Mouse (Mus musculus) heart, embryonic 14.5 days (tissue): Measurements from ENCODE around the gene Tspo. TPM values are rescaled to one million over a fixed set of nuclear protein-coding genes. Genes with fewer than 3 reads are reported as not detected.

Experiments
- ATAC-seq: fragments of 200-750 bp; cut with Nextera tagmentation; 2 replicates; pipeline ENCODE4 v1.8.0; 2017; ENCODE audit warnings: low read depth, moderate TSS enrichment; ENCODE audit not compliant: insufficient number of reproducible peaks, insufficient read depth, low FRiP score
- H3K27ac ChIP-seq, 2 experiments: fragments of 200-500 bp in 1 of 2; fragments of 300-500 bp in 1 of 2; sonication (generic) in 1 of 2; replicated peaks in 1 of 2; 2 replicates each; pipeline ENCODE4 v1.5.1; 2012 to 2014; ENCODE audit warnings: low read depth in 2 of 2, low read length in 2 of 2, control low read depth in 1 of 2, mild to moderate bottlenecking in 1 of 2, mixed read lengths in 1 of 2; ENCODE audit not compliant: control insufficient read depth in 1 of 2, insufficient read depth in 1 of 2
- H3K27me3 ChIP-seq: fragments of 300-500 bp; sonication (generic); 2 replicates; pipeline ENCODE4 v1.6.1; 2014; ENCODE audit warnings: mild to moderate bottlenecking, low read length, control low read depth; ENCODE audit not compliant: control insufficient read depth, insufficient read depth
- H3K36me3 ChIP-seq: fragments of 300-500 bp; sonication (generic); 2 replicates; pipeline ENCODE4 v1.6.1; 2014; ENCODE audit warnings: mild to moderate bottlenecking, control low read depth, low read length, mixed read lengths; ENCODE audit not compliant: control insufficient read depth, insufficient read depth
- H3K4me1 ChIP-seq, 2 experiments: fragments of 200-500 bp in 1 of 2; fragments of 300-500 bp in 1 of 2; sonication (generic) in 1 of 2; 2 replicates each; pipeline ENCODE4 v1.6.1; 2012 to 2014; ENCODE audit warnings: low read length in 2 of 2, control low read depth in 1 of 2, mixed read lengths in 1 of 2; ENCODE audit not compliant: control insufficient read depth in 2 of 2, insufficient read depth in 2 of 2
- H3K4me2 ChIP-seq: fragments of 300-500 bp; sonication (generic); 2 replicates; pipeline ENCODE4 v1.6.1; 2014; ENCODE audit warnings: mild to moderate bottlenecking, low read length
- H3K4me3 ChIP-seq, 2 experiments: fragments of 200-500 bp in 1 of 2; fragments of 300-500 bp in 1 of 2; sonication (generic) in 1 of 2; 2 replicates each; pipeline ENCODE4 v1.5.1; 2012 to 2014; ENCODE audit warnings: low read length in 2 of 2, mild to moderate bottlenecking in 2 of 2, control low read depth in 1 of 2, low read depth in 1 of 2, moderate library complexity in 1 of 2; ENCODE audit not compliant: control insufficient read depth in 1 of 2, insufficient read depth in 1 of 2
- H3K9ac ChIP-seq: fragments of 300-500 bp; sonication (generic); 2 replicates; pipeline ENCODE4 v1.6.1; 2014; ENCODE audit warnings: mild to moderate bottlenecking, low read length
- H3K9me3 ChIP-seq: fragments of 300-500 bp; sonication (generic); 2 replicates; pipeline ENCODE4 v1.6.1; 2016; ENCODE audit warnings: low read length, control low read depth; ENCODE audit not compliant: control insufficient read depth
- WGBS: fragments of 180-500 bp; shearing (Covaris S2); extraction: QIAGEN DNeasy Blood & Tissue Kit; methylation state at CpG from one replicate; pipeline ENCODE4 v1.1.7; 2014; 5-methylcytosine and 5-hydroxymethylcytosine counted together
- polyA plus RNA-seq: library from polyadenylated mRNA; unstranded; fragments of >200 nt; fragmentation: Nextera tagmentation; extraction: Ambion mirVana; gene quantifications from 2 replicates; pipeline ENCODE4 v1.2.1, GENCODE M21; 2014

The Tspo gene
- polyA plus RNA-seq, 1 experiment from 2014 or later = 191 TPM

DNA sequence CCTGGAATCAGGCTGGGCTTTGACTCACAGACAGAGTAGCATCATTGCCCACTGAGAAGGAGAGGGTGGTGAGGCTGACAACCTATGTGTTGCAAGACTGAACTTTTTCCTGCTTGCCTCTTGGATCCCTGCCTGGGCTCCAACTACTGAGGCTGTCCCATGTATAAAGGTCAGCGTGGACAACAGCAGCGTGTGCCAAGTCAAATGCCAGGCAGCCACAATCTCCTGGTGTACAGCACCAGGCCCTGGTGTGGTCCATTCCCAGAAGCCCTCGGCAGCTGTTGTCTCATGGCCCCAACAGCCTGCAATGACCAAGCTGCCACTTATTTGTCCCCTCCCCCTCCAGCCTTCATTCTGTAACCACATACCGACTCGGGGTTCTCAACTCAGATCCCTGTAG, 8.2 kb downstream of the Tspo start:
- H3K4me1 ChIP-seq = no peaks in the 10 kb centered on the region
- WGBS = 80% methylated on average over 5 of the region's 5 CpGs
- H3K4me2 ChIP-seq = no peak overlapping the region
- no peak overlapping the region for H3K9ac ChIP-seq
- no peaks in the 10 kb centered on the region for H3K9me3 ChIP-seq
- H3K4me3 ChIP-seq = no peak overlapping the region
- ATAC-seq = no peak
- H3K36me3 ChIP-seq = peaks cover 43% of the 10 kb centered on the region
- no peaks in the 10 kb centered on the region for H3K27me3 ChIP-seq
- no peak overlapping the region for H3K27ac ChIP-seq

DNA sequence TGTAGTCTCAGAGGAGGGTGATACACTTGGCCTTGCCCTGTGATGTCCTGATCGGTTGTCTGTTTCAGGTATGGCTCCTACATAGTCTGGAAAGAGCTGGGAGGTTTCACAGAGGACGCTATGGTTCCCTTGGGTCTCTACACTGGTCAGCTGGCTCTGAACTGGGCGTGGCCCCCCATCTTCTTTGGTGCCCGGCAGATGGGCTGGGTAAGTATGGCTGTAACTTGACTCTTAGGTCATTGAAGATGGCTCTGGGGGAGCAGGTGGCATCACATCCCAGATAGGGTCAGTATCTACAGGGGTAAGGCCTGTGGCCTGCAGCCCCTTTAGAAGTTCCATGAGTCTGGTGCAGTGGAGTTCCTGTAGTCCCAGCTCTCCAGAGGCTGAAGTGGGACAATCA, 8.7 kb downstream of the Tspo start:
- H3K4me2 ChIP-seq = no peak overlapping the region

DNA sequence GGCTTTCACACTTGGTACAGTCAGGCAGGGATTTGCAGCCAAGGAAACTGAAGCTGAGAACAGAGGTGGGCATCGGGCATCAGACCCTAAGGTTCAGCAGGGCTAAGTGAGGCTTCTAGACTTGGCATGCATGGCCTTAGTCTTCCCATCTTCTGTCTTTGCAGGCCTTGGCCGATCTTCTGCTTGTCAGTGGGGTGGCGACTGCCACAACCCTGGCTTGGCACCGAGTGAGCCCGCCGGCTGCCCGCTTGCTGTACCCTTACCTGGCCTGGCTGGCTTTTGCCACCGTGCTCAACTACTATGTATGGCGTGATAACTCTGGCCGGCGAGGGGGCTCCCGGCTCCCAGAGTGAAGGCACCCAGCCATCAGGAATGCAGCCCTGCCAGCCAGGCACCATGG, 10.2 kb downstream of the Tspo start:
- no peak for ATAC-seq
- Histone ChIP-seq H3K9me3 (no peaks in the 10 kb centered on the region), H3K4me2 (no peak overlapping the region), H3K9ac (no peak overlapping the region), H3K4me1 (no peaks in the 10 kb centered on the region), H3K36me3 (peaks cover 62% of the 10 kb centered on the region), H3K27me3 (no peaks in the 10 kb centered on the region), H3K4me3 (no peak overlapping the region), H3K27ac (no peak overlapping the region)
- WGBS = 91% methylated on average over 12 of the region's 12 CpGs

More for the DNA sequence above, 8.7 kb downstream of the Tspo start:
- Histone ChIP-seq H3K9ac (no peak overlapping the region), H3K4me1 (no peaks in the 10 kb centered on the region), H3K9me3 (no peaks in the 10 kb centered on the region), H3K36me3 (peaks cover 48% of the 10 kb centered on the region), H3K27me3 (no peaks in the 10 kb centered on the region), H3K4me3 (no peak overlapping the region), H3K27ac (no peak overlapping the region)
- ATAC-seq = no peak
- 79% methylated on average over 4 of the region's 4 CpGs for WGBS

DNA sequence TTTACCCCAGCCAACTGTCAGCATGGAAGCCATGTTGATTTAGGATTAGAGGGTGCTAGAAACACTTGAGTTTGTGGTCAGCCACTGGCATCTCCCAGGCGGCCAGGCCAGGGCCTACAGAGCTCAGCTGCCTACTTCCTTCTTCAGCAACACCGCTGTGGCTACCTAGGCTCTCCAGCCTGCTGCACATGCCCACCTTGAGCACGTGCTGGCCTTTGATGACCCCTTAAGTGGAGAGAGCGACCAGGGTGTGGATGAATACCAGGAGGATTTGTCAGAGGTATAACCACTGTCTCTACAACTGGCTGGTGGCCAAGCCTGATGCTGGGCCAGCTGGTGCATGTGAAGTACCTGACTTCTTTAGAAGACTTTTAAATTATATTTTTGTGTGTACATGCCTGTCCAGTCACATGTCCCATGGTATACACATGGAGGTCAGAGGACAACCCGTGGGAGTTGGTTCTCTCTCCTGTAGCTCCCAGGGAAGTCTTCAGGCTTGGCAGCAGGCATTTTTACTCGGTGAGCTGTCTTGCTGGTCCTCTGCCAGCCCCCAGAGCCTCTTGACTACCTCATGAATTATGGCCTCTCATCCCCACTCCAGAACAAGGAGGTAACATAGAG, 11.4 kb downstream of the Tspo start:
- WGBS = 74% methylated on average over 6 of the region's 6 CpGs
- Histone ChIP-seq H3K4me2 (no peak overlapping the region), H3K4me3 (no peak overlapping the region), H3K36me3 (peaks cover 74% of the 10 kb centered on the region), H3K4me1 (no peaks in the 10 kb centered on the region), H3K9ac (no peak overlapping the region), H3K9me3 (no peaks in the 10 kb centered on the region), H3K27me3 (no peaks in the 10 kb centered on the region), H3K27ac (no peak overlapping the region)
- no peak for ATAC-seq

DNA sequence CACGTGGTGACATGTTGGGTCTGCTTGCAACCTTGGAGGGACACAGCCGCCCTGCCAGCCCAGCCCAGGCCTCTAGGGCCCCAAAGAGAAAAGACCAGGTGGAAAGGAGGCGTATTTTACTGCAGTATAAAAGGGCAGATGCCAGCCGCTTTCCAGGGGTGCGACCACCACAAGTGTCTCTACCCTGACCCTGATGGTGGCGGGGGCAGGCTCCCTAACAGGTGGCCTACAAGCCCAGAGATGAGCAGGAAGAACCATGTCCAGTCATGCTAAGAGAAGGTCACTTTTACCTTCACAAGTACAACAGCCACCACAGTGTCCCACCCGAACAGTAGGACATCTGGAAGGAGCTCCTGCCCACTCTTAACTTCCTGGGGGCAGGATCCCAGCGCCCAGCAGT, 12.2 kb downstream of the Tspo start:
- no peak overlapping the region for H3K9ac ChIP-seq
- H3K4me3 ChIP-seq = no peak overlapping the region
- ATAC-seq = no peak
- no peaks in the 10 kb centered on the region for H3K9me3 ChIP-seq
- H3K27me3 ChIP-seq = no peaks in the 10 kb centered on the region
- H3K36me3 ChIP-seq = peaks cover 81% of the 10 kb centered on the region
- no peak overlapping the region for H3K4me2 ChIP-seq
- no peaks in the 10 kb centered on the region for H3K4me1 ChIP-seq
- no peak overlapping the region for H3K27ac ChIP-seq
- 93% methylated on average over 8 of the region's 8 CpGs for WGBS

DNA sequence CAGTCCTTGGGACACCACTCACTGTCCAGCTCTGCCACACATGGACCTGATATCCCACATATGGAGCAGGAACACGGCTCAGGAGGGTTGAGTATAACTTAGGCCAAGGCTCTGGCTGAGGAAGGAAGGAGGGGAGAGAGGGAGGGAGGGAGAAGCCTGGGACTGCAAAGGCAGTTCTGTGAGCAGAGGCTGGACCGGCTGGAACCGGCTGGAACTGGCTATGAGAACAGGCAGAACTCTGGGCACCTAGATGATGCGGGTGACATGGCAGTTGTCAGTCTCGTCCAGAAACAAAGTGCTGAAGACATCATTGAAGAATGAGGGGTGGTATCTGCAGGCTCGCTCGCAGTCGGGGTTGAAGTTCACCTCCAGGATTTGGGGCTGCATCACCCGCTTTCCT, 13.3 kb downstream of the Tspo start:
- WGBS = 86% methylated on average over 9 of the region's 9 CpGs
- ATAC-seq = no peak
- Histone ChIP-seq H3K4me2 (no peak overlapping the region), H3K4me1 (no peaks in the 10 kb centered on the region), H3K27me3 (no peaks in the 10 kb centered on the region), H3K9ac (no peak overlapping the region), H3K9me3 (no peaks in the 10 kb centered on the region), H3K27ac (no peak overlapping the region), H3K36me3 (peaks cover 87% of the 10 kb centered on the region), H3K4me3 (no peak overlapping the region)

DNA sequence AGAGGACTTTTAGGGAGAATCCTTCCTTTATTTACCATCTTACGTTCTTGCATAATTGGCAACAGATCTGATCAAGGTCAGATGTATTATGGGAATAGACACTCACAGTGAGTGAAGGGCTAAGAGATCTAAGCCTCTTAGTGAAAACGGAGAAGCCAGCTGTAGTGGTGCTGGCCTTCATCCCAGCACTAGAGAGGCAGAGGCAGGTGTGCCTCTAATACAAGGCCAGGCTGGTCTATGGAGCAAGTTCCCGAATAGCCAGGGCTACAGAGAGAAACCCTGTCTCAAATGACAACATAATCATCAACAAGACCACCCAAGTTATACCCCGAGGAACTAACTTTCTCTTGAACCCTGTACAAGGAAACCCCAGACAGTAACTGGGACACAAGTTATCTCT, 19.5 kb downstream of the Tspo start:
- Histone ChIP-seq H3K4me2 (no peak overlapping the region), H3K27me3 (no peaks in the 10 kb centered on the region), H3K36me3 (peaks cover 89% of the 10 kb centered on the region), H3K9ac (no peak overlapping the region), H3K4me3 (no peak overlapping the region), H3K9me3 (peaks cover 8% of the 10 kb centered on the region), H3K4me1 (no peaks in the 10 kb centered on the region), H3K27ac (no peak overlapping the region)
- WGBS = 85% methylated on average over 4 of the region's 4 CpGs
- no peak for ATAC-seq
